Mouse (Mus musculus): ENCODE measurements around the gene Reg3g.

DNA sequence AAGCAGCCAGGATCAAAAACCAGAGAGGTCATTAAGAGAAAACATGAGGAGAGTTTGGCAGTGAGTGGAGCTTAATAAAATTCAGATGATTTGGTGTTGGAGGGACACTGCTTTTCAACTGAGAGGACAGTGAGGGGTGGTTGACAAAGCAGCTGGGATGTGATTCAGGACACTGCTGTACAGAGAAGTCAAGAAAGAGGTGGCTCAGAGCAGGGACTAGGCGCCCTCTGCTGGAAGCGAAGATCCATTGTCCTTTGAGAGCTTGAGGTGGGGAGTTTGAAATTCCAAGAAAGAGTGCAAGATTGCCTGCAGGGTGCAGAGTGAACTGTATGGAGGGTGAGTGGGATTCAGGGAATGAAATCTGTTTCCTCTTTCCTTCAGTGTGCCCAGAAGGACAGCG is 44.2 kb upstream of the Reg3g start:
- no peak for TF ChIP-seq EP300 (IDR thresholded peaks at IDR 0.05; ENCODE audit: insufficient read depth, low read depth, low read length)
- peak; percentile 63 for TF ChIP-seq CTCF (IDR thresholded peaks at IDR 0.05)
- no peak for TF ChIP-seq POLR2A (IDR thresholded peaks at IDR 0.05; ENCODE audit: insufficient read depth, low read depth, low read length)
